Mouse (Mus musculus) Patski (cell line): ENCODE measurements around the gene Plac1. TPM values are rescaled to one million over a fixed set of nuclear protein-coding genes. Genes with fewer than 3 reads are reported as not detected.

Source experiments
- ATAC-seq: fragments of 100-300 bp; one replicate; pipeline ENCODE4 v1.8.0; 2021
- CTCF ChIA-PET: fragments of 350-600 bp; sonication (Branson Sonifier 250); formaldehyde crosslinking; loops from one replicate; lab custom pipeline; 2022; ENCODE audit warnings: inconsistent platforms; lab: Charles Lee
- POLR2A ChIA-PET: fragments of 350-600 bp; sonication (Branson Sonifier 250); formaldehyde crosslinking; loops from one replicate; lab custom pipeline; 2022; ENCODE audit warnings: antibody characterized with exemption, inconsistent platforms; lab: Charles Lee
- DNase-seq: peaks from one replicate; pipeline ENCODE4 v3.0.0-alpha.2; 2011; ENCODE audit warnings: low read depth, low spot score
- H3K27me3 ChIP-seq: fragments of 371-371 bp; one replicate; pipeline ENCODE4 v1.5.1; 2021
- CTCF ChIP-seq: fragments of 100-300 bp; IDR thresholded peaks from one replicate; pipeline ENCODE4 v1.5.1; 2021
- in situ Hi-C: fragments of 300-500 bp; cut with MboI; formaldehyde crosslinking; loops from 3 replicates; pipeline ENCODE4 v1.11.1; 2018; ENCODE audit warnings: low pct_unique_long_range_greater_than_20kb, mixed read lengths
- polyA plus RNA-seq: library from polyadenylated mRNA; unstranded; gene quantifications from one replicate; pipeline ENCODE4 v1.2.3, GENCODE M21; 2021

Plac1 gene
- polyA plus RNA-seq, 1 experiment from 2014 or later = 0.12 TPM

DNA sequence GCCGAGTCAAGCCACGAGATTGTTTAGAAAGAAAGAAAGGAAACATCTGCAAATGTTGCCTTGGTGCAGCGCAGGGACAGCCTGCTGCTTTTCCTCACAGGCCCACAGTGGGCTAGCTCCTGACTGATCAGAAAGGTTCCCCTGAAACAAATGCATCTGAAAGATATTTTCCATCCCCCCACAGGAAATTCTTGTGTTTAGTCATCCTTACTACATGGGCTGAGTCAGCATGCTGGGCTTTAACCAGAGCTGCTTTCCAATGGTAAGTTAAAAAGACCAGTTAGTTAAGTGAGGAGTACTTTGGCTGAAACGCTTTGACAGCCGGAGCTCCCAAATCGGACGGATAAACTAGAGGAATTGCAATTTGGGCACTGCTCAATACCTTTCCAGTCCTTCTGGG, 124.9 kb downstream of the Plac1 start:
- in situ Hi-C loops = no loop called here
- no peak for DNase-seq
- TF ChIP-seq CTCF = no peak
- H3K27me3 ChIP-seq = peaks cover 8% of the 10 kb centered on the region
- peak; percentile 52 for ATAC-seq
- ChIA-PET CTCF (interaction anchor here (0.7 to 1.4 kb wide), 2 partner anchors 24 to 29 kb away, joined by 3 read pairs; no protein-coding TSS in a partner anchor), POLR2A (no interaction called here)

DNA sequence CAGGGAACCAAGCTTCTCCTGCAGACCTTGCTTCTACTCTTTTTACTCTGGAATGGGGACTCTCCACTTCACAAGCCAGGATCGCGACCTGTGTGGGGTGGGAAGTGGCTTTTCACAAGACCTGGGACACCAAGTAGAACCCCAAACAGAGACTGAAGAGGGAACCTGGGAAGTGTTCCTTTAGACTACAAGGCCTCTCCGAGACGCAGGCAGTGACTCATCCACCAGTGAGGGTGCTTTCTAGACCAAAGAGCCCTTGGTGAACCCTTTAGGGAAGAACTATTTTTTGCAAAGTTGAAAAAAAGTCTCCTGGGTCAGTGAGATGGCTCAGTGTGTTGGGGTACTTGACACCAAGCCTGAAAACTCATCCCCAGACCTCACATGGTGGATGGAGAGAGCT, 129.8 kb downstream of the Plac1 start:
- DNase-seq = no peak
- no peak for TF ChIP-seq CTCF
- ChIA-PET POLR2A (no interaction called here), CTCF (no interaction called here)
- no peak for ATAC-seq
- H3K27me3 ChIP-seq = peaks cover 25% of the 10 kb centered on the region
- in situ Hi-C loops = no loop called here

DNA sequence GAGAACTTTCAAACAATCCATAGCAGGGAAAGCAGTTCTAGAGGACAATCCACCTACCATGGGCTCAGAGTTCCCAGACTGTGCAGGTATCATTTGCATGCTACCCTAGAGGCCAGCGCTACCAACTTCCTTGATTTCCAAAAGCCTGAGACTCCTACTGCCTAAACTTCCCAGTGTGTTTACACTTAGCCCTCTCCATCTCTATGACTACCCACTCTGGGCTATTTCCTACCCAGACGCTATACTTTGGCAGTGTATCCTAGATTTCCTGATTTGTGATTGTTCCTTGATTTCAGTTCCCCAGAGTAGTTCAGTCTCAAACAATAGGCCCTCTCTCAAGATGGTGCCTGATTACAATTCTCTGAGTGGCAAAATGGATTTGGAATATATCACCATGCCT, 132.8 kb downstream of the Plac1 start:
- in situ Hi-C loops = no loop called here
- ChIA-PET CTCF (no interaction called here), POLR2A (no interaction called here)
- ATAC-seq (no peak), DNase-seq (no peak)
- peaks cover 18% of the 10 kb centered on the region for H3K27me3 ChIP-seq
- no peak for TF ChIP-seq CTCF

DNA sequence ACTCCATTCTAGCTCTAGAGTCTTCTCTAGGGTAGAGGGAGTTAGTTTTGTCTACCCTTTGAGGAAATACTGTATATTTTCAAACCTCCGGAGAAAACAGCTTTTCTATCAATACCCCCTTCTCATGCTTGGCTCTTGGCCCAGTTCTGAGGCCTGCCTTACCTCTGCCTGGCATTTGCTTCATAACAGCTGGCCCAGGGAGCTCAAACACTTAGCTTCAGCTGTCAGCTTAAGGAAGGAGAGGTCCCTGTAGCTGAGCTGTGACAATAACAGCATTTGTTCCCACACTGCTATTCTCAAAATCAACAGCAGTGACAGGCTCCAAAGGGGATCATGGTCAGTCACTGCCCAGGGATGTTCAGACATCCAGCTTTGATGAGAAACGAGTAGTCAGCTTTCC, 138.7 kb downstream of the Plac1 start:
- ATAC-seq (no peak), DNase-seq (no peak)
- TF ChIP-seq CTCF = no peak
- peaks cover 21% of the 10 kb centered on the region for H3K27me3 ChIP-seq
- in situ Hi-C loops = no loop called here
- ChIA-PET POLR2A (interaction anchor here (0.6 kb wide), 1 partner anchor 43 kb away, joined by 5 read pairs; no protein-coding TSS in a partner anchor), CTCF (interaction anchor here (2.4 kb wide), 1 partner anchor 11 kb away, joined by 10 read pairs; no protein-coding TSS in a partner anchor)

DNA sequence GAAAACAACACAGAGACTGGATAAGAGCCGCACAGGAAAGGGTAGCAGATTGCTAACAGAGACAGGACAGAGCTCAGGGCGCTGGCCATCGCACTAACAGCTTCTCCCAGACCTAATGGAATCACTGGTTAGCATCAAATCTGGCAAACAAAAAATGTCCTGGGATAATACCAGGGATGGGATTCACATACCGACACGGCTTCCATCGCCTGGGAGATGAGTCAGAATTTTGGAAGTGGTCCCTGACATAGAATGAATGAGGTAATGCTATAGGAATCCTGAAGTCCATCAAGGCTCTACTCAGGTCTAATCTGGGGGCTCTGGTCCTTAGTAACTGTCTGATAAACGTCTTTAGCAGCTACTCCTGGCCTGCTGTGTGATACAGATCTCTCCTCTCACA, 140.0 kb downstream of the Plac1 start:
- no peak for DNase-seq
- ChIA-PET POLR2A (no interaction called here), CTCF (interaction anchor here (0.8 to 2.4 kb wide), 2 partner anchors 9 to 13 kb away, joined by 3 to 10 read pairs; no protein-coding TSS in a partner anchor)
- no peak for ATAC-seq
- peaks cover 17% of the 10 kb centered on the region for H3K27me3 ChIP-seq
- in situ Hi-C loops = no loop called here
- no peak for TF ChIP-seq CTCF

DNA sequence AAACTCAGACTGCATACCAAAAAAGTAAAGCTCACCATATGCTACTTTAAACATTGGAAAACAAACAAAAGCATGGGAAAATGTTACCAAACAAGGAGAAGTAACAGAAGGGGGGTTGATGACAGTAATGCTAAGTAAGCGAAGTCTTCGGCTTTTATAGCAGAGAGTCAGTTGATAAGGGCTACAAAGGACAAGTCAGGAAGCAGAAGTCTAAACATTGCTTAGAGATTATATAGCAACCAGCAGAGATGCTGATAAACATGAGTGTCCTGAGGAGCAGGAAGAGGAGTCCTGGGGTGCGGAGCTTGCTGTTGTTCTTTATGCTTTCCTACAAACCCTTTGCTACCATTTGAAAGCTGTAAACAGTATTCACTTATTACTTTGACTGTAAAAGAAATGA, 140.6 kb downstream of the Plac1 start:
- no peak for TF ChIP-seq CTCF
- peaks cover 17% of the 10 kb centered on the region for H3K27me3 ChIP-seq
- DNase-seq = no peak
- CTCF ChIA-PET = interaction anchor here (0.8 kb wide), 1 partner anchor 13 kb away, joined by 3 read pairs; no protein-coding TSS in a partner anchor
- POLR2A ChIA-PET = no interaction called here
- ATAC-seq = no peak
- in situ Hi-C loops = no loop called here

DNA sequence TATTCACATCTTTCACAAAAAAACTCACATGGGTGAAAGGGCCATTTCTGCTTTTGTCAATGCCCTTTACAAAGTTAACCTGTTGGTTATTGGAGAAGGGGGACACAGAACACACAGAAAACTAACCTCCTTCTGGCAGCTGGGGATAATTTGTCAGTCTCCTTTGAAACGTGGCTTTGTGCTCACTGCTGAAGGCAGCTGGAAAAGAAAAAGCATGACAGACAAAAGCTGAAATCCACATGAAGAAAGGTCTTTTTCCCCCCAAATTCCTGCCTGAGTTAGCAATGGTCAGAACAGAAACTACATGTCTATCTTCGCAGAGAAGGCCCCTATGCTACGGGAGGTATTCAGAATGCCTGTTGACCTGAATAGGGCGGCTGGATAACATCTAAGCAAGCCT, 141.6 kb downstream of the Plac1 start:
- in situ Hi-C loops = no loop called here

DNA sequence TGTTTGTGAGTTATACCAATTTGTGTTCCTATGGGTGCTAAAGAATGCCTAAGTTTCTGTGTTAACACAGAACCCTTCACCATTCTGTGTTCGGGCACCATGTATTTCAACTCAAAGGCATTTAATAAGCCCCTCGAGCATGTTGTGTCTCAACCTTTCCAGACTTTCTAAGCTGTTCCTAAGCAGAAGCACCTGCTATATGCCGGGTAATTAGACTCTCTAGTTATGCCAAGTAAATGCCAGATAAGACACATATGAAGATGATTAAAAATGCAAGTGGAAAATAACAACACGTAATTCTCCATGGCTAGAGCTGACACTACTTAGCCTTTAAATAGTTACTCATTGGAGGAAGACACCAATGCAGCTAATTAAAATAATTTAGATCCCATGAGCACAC, 142.1 kb downstream of the Plac1 start:
- no peak for TF ChIP-seq CTCF
- CTCF ChIA-PET = interaction anchor here (0.6 kb wide), 1 partner anchor 205 kb away, joined by 3 read pairs; no protein-coding TSS in a partner anchor
- peaks cover 22% of the 10 kb centered on the region for H3K27me3 ChIP-seq
- in situ Hi-C loops = no loop called here
- ATAC-seq = no peak
- POLR2A ChIA-PET = no interaction called here
- no peak for DNase-seq

More for the DNA sequence above, 141.6 kb downstream of the Plac1 start:
- no peak for TF ChIP-seq CTCF
- ChIA-PET CTCF (interaction anchor here (0.6 kb wide), 1 partner anchor 204 kb away, joined by 3 read pairs; no protein-coding TSS in a partner anchor), POLR2A (no interaction called here)
- H3K27me3 ChIP-seq = peaks cover 20% of the 10 kb centered on the region
- ATAC-seq (no peak), DNase-seq (no peak)

DNA sequence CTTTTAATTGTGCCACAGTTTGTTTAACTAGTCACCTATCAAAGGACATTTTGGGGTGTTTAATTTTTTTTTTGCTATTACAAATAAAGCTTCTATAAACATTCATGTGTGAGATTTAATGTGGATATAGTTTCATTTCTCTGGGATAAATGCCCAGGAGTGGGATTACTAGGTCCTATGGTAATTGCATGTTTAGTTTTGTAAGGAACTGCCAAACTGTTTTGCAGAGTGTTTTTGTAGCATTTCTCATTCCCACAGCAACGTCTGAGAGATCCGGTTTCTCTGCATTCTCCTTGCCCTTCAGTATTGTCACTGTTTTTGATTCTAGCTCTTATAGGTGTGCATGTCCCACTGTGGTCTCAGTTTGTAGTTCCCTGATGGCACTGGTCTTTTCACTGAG, 146.5 kb downstream of the Plac1 start:
- no peak for ATAC-seq
- no peak for TF ChIP-seq CTCF
- H3K27me3 ChIP-seq = peaks cover 24% of the 10 kb centered on the region
- in situ Hi-C loops = no loop called here
- no peak for DNase-seq
- POLR2A ChIA-PET = no interaction called here
- CTCF ChIA-PET = no interaction called here

DNA sequence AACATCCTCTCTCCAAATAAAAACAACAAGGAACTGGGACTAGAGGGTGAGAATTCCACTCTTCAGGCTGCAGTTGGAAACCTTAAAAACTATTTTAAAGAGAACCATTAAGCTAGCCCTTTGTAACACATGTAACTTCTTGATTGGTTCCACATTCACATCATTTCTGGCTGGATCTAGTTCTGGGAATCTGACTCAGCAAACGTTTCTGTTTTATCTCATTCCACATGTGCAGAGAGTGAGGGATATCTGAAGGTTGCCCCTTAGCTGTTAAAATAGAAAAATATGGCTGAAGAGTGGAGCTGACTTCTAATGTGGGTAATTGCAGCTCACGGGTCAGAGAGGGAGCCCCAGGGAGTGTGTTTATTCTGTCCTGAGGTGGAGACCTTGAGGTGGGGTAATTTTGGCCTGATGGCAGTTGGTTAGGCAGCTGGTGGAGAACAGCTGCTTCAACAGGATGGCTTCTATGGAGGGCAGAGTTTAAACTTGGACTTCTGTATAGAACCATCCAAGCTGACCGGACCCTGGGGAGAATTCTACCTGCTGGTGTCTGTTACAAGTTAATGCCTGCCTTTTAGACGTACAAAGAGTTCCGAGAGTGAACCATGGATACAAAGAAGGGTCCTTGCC, 151.1 kb downstream of the Plac1 start:
- peaks cover 39% of the 10 kb centered on the region for H3K27me3 ChIP-seq
- DNase-seq (no peak), ATAC-seq (no peak)
- POLR2A ChIA-PET = interaction anchor here (0.6 kb wide), 1 partner anchor 17 kb away, joined by 4 read pairs; no protein-coding TSS in a partner anchor
- TF ChIP-seq CTCF = no peak
- in situ Hi-C loops = no loop called here
- CTCF ChIA-PET = no interaction called here

DNA sequence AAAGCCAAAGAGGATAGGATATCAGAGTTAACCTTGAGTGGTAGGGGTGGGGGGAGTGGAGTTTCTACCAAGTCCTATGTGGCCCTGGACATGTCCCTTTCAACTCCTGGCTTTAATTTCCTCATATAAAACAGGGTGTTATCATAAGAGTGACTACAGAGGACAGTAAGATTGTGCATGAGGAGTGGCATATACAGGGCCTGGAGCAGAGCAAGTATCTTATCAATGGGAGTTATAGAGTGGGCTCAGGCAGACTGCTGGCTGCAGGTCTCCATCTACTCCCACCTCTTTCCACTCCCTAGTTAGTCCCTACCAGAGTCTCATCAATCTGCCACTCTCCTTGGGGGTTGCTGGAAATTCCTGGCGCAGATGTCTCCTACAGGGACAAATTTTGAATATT, 152.7 kb downstream of the Plac1 start:
- in situ Hi-C loops = no loop called here

More for the DNA sequence above, 152.7 kb downstream of the Plac1 start:
- ATAC-seq (no peak), DNase-seq (no peak)
- ChIA-PET CTCF (interaction anchor here (1.3 kb wide), 1 partner anchor 12 kb away, joined by 3 read pairs; no protein-coding TSS in a partner anchor), POLR2A (no interaction called here)
- peaks cover 33% of the 10 kb centered on the region for H3K27me3 ChIP-seq
- TF ChIP-seq CTCF = no peak
